Mouse (Mus musculus) stomach, embryonic 16.5 days (tissue): ENCODE measurements around the gene Cenpu. TPM values are rescaled to one million over a fixed set of nuclear protein-coding genes. Genes with fewer than 3 reads are reported as not detected.

Experiments
- polyA plus RNA-seq: library from polyadenylated mRNA; unstranded; fragments of >200 nt; fragmentation: Nextera tagmentation; extraction: Ambion mirVana; gene quantifications from 2 replicates; pipeline ENCODE4 v1.2.1, GENCODE M21; 2015

Cenpu gene
- polyA plus RNA-seq, 1 experiment from 2014 or later = 15.1 TPM

Other genes with a start within 250 kb of the Cenpu start
- 33.4 and 42.0 TPM in 2 replicates for gene Acsl1, start 81.0 kb upstream of the Cenpu start, polyA plus RNA-seq
- gene Primpol, start 65.2 kb downstream of the Cenpu start, polyA plus RNA-seq = 13.1 and 14.6 TPM in 2 replicates
- gene Casp3, start 65.3 kb downstream of the Cenpu start, polyA plus RNA-seq = 59.8 and 65.4 TPM in 2 replicates
- gene Irf2, start 187.7 kb downstream of the Cenpu start, polyA plus RNA-seq = 18.1 and 27.5 TPM in 2 replicates